22 mouse cellular contexts compared by ENCODE assay signal in genomic region chr7:118125736-118126135, GRCm38 (mm10).
"Had no signal": no experiment of that assay in that cellular context is flagged by ENCODE, and none has a peak within 500 bp of the region (broad histone marks: within the 10 kb centered on the region; RNA-seq: fewer than 3 reads in every experiment).

No protein-coding gene starts in this region.

- H3K9me3 ChIP-seq: limb, embryonic 10.5 days; limb, embryonic 13.5 days; lung, embryonic 15.5 days; megakaryocyte, embryonic 14.5 days; midbrain, embryonic 10.5 days; midbrain, embryonic 13.5 days; neural tube, embryonic 13.5 days; stomach, embryonic 15.5 days had no signal

- H3K9ac ChIP-seq: limb, embryonic 13.5 days; liver, embryonic 14.5 days; lung, embryonic 15.5 days; neural tube, embryonic 13.5 days; stomach, embryonic 15.5 days had no signal

- H3K4me3 ChIP-seq: limb, embryonic 10.5 days; limb, embryonic 13.5 days; megakaryocyte, embryonic 14.5 days; midbrain, embryonic 13.5 days; myocyte; neural tube, embryonic 13.5 days; stomach, embryonic 15.5 days had no signal

- ATAC-seq: intestine, embryonic 16.5 days; midbrain, embryonic 13.5 days; midbrain, embryonic 16.5 days had no signal

- H3K4me2 ChIP-seq: neural tube, embryonic 13.5 days had no signal

- H3K27me3 ChIP-seq: limb, embryonic 13.5 days; lung, embryonic 15.5 days; megakaryocyte, embryonic 14.5 days; midbrain, embryonic 13.5 days; neural tube, embryonic 13.5 days; stomach, embryonic 15.5 days had no signal

- H3K27ac ChIP-seq: kidney, postnatal 0 days; limb, embryonic 10.5 days; limb, embryonic 13.5 days; liver, embryonic 14.5 days; lung, embryonic 15.5 days; midbrain, embryonic 10.5 days; midbrain, embryonic 13.5 days; neural tube, embryonic 13.5 days; stomach, embryonic 15.5 days had no signal

- DNase-seq: kidney, adult 8-10 months; kidney, postnatal 25 days; layer of hippocampus, adult 9-11 months; lung, adult 18-20 months; lung, postnatal 10 days; lung, postnatal 36 days; right cerebral cortex, postnatal 25 days; spleen, adult 18-20 months; thymus, postnatal 25 days had no signal
